Comparison of ENCODE assay signal across 1 mouse cellular context in the genomic region with DNA sequence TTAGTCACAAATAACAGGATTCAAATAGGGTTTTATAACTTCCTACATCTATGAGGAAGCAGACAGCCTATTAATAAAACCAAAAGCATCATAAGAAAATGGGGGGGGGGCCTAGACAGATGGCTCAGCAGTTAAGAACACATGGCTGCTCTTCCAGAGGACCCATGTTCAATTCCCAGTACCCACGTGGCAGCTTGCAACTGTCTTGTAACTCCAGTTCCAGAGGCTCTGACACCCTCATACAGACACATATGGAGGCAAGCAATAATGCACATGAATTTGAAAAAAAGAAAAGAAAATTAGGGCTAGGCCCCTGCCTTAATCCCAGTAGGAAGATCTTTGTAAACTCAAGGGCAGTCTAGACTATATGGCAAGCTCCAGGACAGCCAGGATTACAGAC.
TF ChIP-seq lines count a peak whose summit lies in the region.

No protein-coding gene starts in this region.

TF ChIP-seq in CH12.LX, 34 proteins besides CTCF, POLR2A, EP300 and RAD21 (continued from another document):
- peak; percentile 70; the same call in 1 of the 2 replicates for TF ChIP-seq POLR2AphosphoS2 (IDR thresholded peaks at IDR 0.05; ENCODE audit: low read depth, low read length)
